ENCODE assay signal across 10 mouse cellular contexts in genomic region chr3:28183061-28183762, GRCm38 (mm10).
"Had no signal": no experiment of that assay in that cellular context is flagged by ENCODE, and none has a peak within 500 bp of the region (broad histone marks: within the 10 kb centered on the region; RNA-seq: fewer than 3 reads in every experiment).

No protein-coding gene starts in this region.

- H3K36me3 ChIP-seq: intestine, embryonic 15.5 days; limb, embryonic 15.5 days; liver, embryonic 12.5 days; midbrain, embryonic 13.5 days had no signal

- H3K27me3 ChIP-seq: intestine, embryonic 15.5 days; limb, embryonic 15.5 days; midbrain, embryonic 13.5 days had no signal

- H3K4me1 ChIP-seq: intestine, embryonic 15.5 days; liver, embryonic 12.5 days had no signal

- H3K27ac ChIP-seq: intestine, embryonic 15.5 days; limb, embryonic 15.5 days; liver, embryonic 12.5 days; midbrain, embryonic 13.5 days; stomach, postnatal 0 days had no signal

- H3K4me2 ChIP-seq: intestine, embryonic 15.5 days; limb, embryonic 15.5 days; liver, embryonic 12.5 days; midbrain, embryonic 13.5 days had no signal

- H3K9me3 ChIP-seq: intestine, embryonic 15.5 days; limb, embryonic 15.5 days; liver, embryonic 12.5 days; midbrain, embryonic 13.5 days had no signal

- ATAC-seq: intestine, embryonic 15.5 days; liver, embryonic 12.5 days; midbrain, embryonic 13.5 days had no signal

- H3K9ac ChIP-seq: intestine, embryonic 15.5 days; limb, embryonic 15.5 days; liver, embryonic 12.5 days; midbrain, embryonic 13.5 days had no signal

- DNase-seq: kidney, adult 18-20 months; kidney, postnatal 10 days; right cerebral cortex, postnatal 14 days; thymus, adult 2 months; thymus, postnatal 25 days had no signal

- H3K4me3 ChIP-seq: intestine, embryonic 15.5 days; limb, embryonic 15.5 days; liver, embryonic 12.5 days; midbrain, embryonic 13.5 days had no signal
